Mouse (Mus musculus): ENCODE results near the gene Hoxc4.

DNA sequence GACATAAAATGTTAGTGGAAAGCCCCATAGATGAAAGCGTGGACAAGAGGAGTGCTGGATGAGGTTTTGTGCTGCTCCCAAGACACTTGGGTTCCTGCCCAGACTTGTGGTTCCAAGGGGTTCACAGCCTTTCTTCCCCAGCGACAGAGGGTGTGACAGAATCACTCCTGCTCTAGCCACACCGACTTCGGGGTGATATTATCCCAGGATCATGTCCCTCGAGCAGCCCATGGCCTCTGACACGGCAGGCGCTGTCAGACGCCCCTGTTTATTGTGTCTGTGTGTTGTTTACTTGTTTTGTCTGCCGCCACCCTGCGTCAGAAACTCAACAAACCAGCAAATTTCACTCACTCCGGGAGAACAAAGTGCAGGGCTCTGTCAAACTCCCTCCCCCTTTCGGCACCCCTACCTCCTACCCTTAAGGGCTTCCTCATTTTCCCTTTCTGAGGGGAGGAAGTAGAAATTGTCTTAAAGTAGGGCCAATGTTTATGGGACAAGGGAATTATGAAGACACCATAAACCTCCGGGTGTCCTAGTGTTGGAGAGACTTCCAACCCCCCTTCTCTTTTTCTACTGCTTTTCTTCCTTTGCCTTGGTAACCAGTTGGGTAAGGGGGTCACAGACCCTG, 15.8 kb upstream of the Hoxc4 start:
- no peak for TF ChIP-seq CTCF (IDR thresholded peaks at IDR 0.05; ENCODE audit: low read depth, low read length)
- no peak for TF ChIP-seq EP300 (IDR thresholded peaks at IDR 0.05; ENCODE audit: insufficient read depth, low read depth, low read length)
- TF ChIP-seq POLR2A (IDR thresholded peaks at IDR 0.05; ENCODE audit: insufficient read depth, low read length): no peak
